Mouse (Mus musculus): ENCODE data around the gene Ms4a10. TPM values are rescaled to one million over a fixed set of nuclear protein-coding genes. Genes with fewer than 3 reads are reported as not detected.

The Ms4a10 gene
- total RNA-seq, 2 experiments from 2014 or later, result 15.6 to 15.9 TPM

DNA sequence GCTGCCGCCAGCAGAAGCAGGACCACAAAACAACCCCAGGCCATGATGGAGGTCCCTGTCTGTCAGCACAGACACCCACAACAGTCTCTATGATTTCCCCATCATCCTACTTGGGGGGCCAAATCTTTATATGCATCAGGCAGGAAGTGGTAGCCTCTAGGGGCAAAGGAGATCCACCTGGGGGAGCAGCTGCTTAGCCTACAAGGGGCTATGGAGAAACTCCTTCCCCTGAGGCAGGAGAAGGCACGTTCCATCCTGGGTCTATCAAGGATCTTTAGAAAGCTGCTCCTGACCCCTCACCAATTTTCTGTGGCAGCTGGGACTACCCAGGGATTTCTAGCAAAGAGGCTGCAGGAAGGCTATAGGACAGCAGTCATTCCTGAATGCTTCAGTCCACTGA is 53.9 kb downstream of the Ms4a10 start, which contains the start of gene Zp1:
TSS of gene Zp1 (minus strand) at position 101 of the 400 bp plus-strand sequence.
- DNase-seq (ENCODE audit: low spot score in 2 of 2), result no peak

DNA sequence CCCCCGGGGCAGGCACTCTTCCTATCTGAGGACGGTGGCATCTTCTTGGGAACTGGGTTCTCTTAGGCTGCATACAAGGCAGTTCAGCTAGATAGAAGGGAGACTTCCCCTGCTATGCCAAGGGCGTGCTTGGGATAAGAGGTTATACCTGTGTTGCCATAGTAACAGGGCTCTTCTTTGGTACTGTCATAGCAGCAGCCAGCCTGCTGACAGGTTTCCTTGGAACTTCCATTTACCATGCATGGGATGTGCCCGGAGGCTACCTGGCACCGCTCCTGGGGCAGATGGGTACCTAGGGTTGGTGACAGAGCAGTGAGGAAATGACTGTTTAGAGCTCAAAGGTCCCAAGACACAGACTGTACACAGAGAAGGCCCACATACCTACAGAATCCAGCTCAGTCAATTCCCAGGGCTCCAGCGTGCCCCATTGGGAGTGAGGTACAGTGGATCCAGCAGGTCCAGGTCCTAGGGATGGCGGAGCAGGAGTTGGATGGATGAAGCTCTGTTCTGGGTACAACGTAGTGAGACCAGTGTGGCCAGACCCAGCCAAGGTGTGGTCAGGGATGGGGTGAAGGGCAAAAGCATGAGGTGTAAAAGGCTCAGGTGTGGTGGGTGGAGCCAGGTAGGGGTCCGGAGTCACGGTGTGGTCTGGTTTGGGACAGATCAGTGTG is 56.0 kb downstream of the Ms4a10 start:
- DNase-seq (ENCODE audit: low spot score in 2 of 2), result no peak

- no peak for DNase-seq (ENCODE audit: low spot score in 2 of 2)
Measured at GRCm38 (mm10) chr19:10916506-10916905, 58.0 kb downstream of the Ms4a10 start.

- DNase-seq (ENCODE audit: low spot score in 2 of 2), result no peak
Measured at GRCm38 (mm10) chr19:10914870-10915269, 59.6 kb downstream of the Ms4a10 start.

- DNase-seq (ENCODE audit: low spot score in 2 of 2), result no peak
Measured at GRCm38 (mm10) chr19:10914291-10914690, 60.2 kb downstream of the Ms4a10 start.

Other genes with a start within 250 kb of the Ms4a10 start
- gene Cd5, start 235.7 kb downstream of the Ms4a10 start, total RNA-seq (2021), result under 1 TPM; 0.22 to 0.34 TPM
- gene Cd6, start 144.6 kb downstream of the Ms4a10 start, total RNA-seq (2021), result under 1 TPM; 0.20 to 0.23 TPM
- 1 to 10 TPM; 3.5 to 3.8 TPM for gene Slc15a3, start 134.9 kb downstream of the Ms4a10 start, total RNA-seq (2021)
- gene Tmem132a, start 104.7 kb downstream of the Ms4a10 start, total RNA-seq (2021), result 10 to 100 TPM; 40.7 to 48.1 TPM
- gene Tmem109, start 92.7 kb downstream of the Ms4a10 start, total RNA-seq (2021), result 10 to 100 TPM; 91.3 to 93.3 TPM
- 100 to 1,000 TPM; 253 to 266 TPM for gene Prpf19, start 79.4 kb downstream of the Ms4a10 start, total RNA-seq (2021)
- not detected for gene Zp1, start 54.0 kb downstream of the Ms4a10 start, total RNA-seq (2021)
- under 1 TPM in 1 of 2 experiments, not detected in 1; 0.23 TPM for gene Ptgdr2, start 37.5 kb downstream of the Ms4a10 start, total RNA-seq (2021)
- gene Ccdc86, start 25.4 kb downstream of the Ms4a10 start, total RNA-seq (2021), result 10 to 100 TPM; 15.4 to 18.5 TPM
- under 1 TPM in 1 of 2 experiments, not detected in 1; 0.51 TPM for gene Ms4a15, start 18.6 kb upstream of the Ms4a10 start, total RNA-seq (2021)
- not detected for gene Ms4a18, start 43.4 kb upstream of the Ms4a10 start, total RNA-seq (2021)
- gene Ms4a8a, start 106.4 kb upstream of the Ms4a10 start, total RNA-seq (2021), result 1 to 10 TPM; 1.1 to 1.5 TPM
- not detected for gene 1700017D01Rik, start 156.2 kb upstream of the Ms4a10 start, total RNA-seq (2021)
- not detected for gene 1700025F22Rik, start 190.7 kb upstream of the Ms4a10 start, total RNA-seq (2021)
- not detected for gene Ms4a13, start 222.1 kb upstream of the Ms4a10 start, total RNA-seq (2021)

All from adrenal gland, postnatal 4 days (tissue).